Mouse (Mus musculus) megakaryocyte, embryonic 14.5 days (primary cell): ENCODE results near the gene Ovca2. TPM values are rescaled to one million over a fixed set of nuclear protein-coding genes. Genes with fewer than 3 reads are reported as not detected.
A peak's percentile ranks its signal among the peaks of the same experiment; 100 is the strongest.

ENCODE experiments used
- H3K27me3 ChIP-seq: replicated peaks from 2 replicates; pipeline ENCODE3; 2012; ENCODE audit warnings: inconsistent platforms
- H3K36me3 ChIP-seq: replicated peaks from 2 replicates; pipeline ENCODE3; 2012; ENCODE audit warnings: low read length, inconsistent platforms, mixed read lengths
- H3K4me1 ChIP-seq: 2 replicates; pipeline ENCODE4 v1.6.1; 2012; ENCODE audit warnings: inconsistent platforms
- H3K4me3 ChIP-seq: replicated peaks from 2 replicates; pipeline ENCODE3; 2012; ENCODE audit warnings: moderate library complexity, mild to moderate bottlenecking, inconsistent platforms
- H3K9me3 ChIP-seq: 2 replicates; pipeline ENCODE4 v1.6.1; 2012; ENCODE audit warnings: inconsistent platforms
- FLI1 ChIP-seq: IDR thresholded peaks from 2 replicates; pipeline ENCODE4 v1.6.1; 2012; ENCODE audit warnings: low read length, inconsistent platforms, mixed read lengths
- GATA1 ChIP-seq: IDR thresholded peaks from 3 replicates; pipeline ENCODE4 v1.6.1; 2012; ENCODE audit warnings: mixed read lengths, low read length, inconsistent platforms, borderline replicate concordance
- polyA plus RNA-seq: library from polyadenylated mRNA; stranded (reverse); fragments of >175 nt; gene quantifications from 2 replicates; pipeline ENCODE4 v1.2.3, GENCODE M21; 2012; ENCODE audit warnings: low replicate concordance; ENCODE audit not compliant: insufficient read depth

Ovca2 gene
- 1.1 and 4.0 TPM in 2 replicates for polyA plus RNA-seq

- H3K27me3 ChIP-seq, result peaks cover 5% of the 10 kb centered on the region
- peaks cover 57% of the 10 kb centered on the region for H3K36me3 ChIP-seq
- H3K4me3 ChIP-seq, result peak within 1 kb of the TSS; percentile 96
- H3K9me3 ChIP-seq, result no peaks in the 10 kb centered on the region
- H3K4me1 ChIP-seq, result peaks cover 26% of the 10 kb centered on the region
- TF ChIP-seq GATA1 (no peak), FLI1 (peak; percentile 87)
Observed at GRCm38 (mm10) chr11:75178672-75179208, at the start of gene Ovca2. Gene Ovca2 (minus strand): TSS chr11:75178835.

GRCm38 (mm10) chr11:75227632-75228031 lies 49.0 kb upstream of the Ovca2 start:
- Histone ChIP-seq H3K27me3 (peaks cover 65% of the 10 kb centered on the region), H3K9me3 (peaks cover 21% of the 10 kb centered on the region), H3K36me3 (no peaks in the 10 kb centered on the region), H3K4me1 (peaks cover 13% of the 10 kb centered on the region), H3K4me3 (no peak overlapping the region)
- TF ChIP-seq FLI1, result no peak
- no peak for TF ChIP-seq GATA1

- no peaks in the 10 kb centered on the region for H3K36me3 ChIP-seq
- no peak for TF ChIP-seq FLI1
- H3K4me3 ChIP-seq, result no peak overlapping the region
- peaks cover 21% of the 10 kb centered on the region for H3K9me3 ChIP-seq
- H3K27me3 ChIP-seq, result peaks cover 59% of the 10 kb centered on the region
- H3K4me1 ChIP-seq, result peaks cover 15% of the 10 kb centered on the region
Observed at GRCm38 (mm10) chr11:75224835-75225234, 46.2 kb upstream of the Ovca2 start.

GRCm38 (mm10) chr11:75224062-75224461 lies 45.4 kb upstream of the Ovca2 start:
- Histone ChIP-seq H3K4me3 (no peak overlapping the region), H3K36me3 (no peaks in the 10 kb centered on the region), H3K27me3 (peaks cover 57% of the 10 kb centered on the region), H3K4me1 (peaks cover 15% of the 10 kb centered on the region), H3K9me3 (peaks cover 21% of the 10 kb centered on the region)
- TF ChIP-seq GATA1 (no peak), FLI1 (no peak)

- Histone ChIP-seq H3K36me3 (no peaks in the 10 kb centered on the region), H3K4me3 (no peak overlapping the region), H3K27me3 (peaks cover 45% of the 10 kb centered on the region), H3K9me3 (peaks cover 16% of the 10 kb centered on the region), H3K4me1 (peaks cover 11% of the 10 kb centered on the region)
- no peak for TF ChIP-seq GATA1
- TF ChIP-seq FLI1, result no peak
Observed at GRCm38 (mm10) chr11:75220517-75221145, 42.0 kb upstream of the Ovca2 start.

- Histone ChIP-seq H3K27me3 (peaks cover 44% of the 10 kb centered on the region), H3K4me3 (no peak overlapping the region), H3K36me3 (no peaks in the 10 kb centered on the region), H3K4me1 (peaks cover 11% of the 10 kb centered on the region), H3K9me3 (peaks cover 13% of the 10 kb centered on the region)
- TF ChIP-seq FLI1 (no peak), GATA1 (no peak)
Observed at GRCm38 (mm10) chr11:75220115-75220514, 41.5 kb upstream of the Ovca2 start.

GRCm38 (mm10) chr11:75214081-75214950 lies 35.7 kb upstream of the Ovca2 start:
- Histone ChIP-seq H3K36me3 (no peaks in the 10 kb centered on the region), H3K27me3 (peaks cover 45% of the 10 kb centered on the region), H3K4me1 (peaks cover 39% of the 10 kb centered on the region), H3K9me3 (0 out of 2 replicates have a peak, but pooled peaks cover 3% of the 10 kb centered on the region), H3K4me3 (no peak overlapping the region)
- no peak for TF ChIP-seq GATA1
- no peak for TF ChIP-seq FLI1

- Histone ChIP-seq H3K9me3 (0 out of 2 replicates have a peak, but pooled peaks cover 3% of the 10 kb centered on the region), H3K4me3 (no peak overlapping the region), H3K4me1 (peaks cover 45% of the 10 kb centered on the region), H3K36me3 (no peaks in the 10 kb centered on the region), H3K27me3 (peaks cover 45% of the 10 kb centered on the region)
- TF ChIP-seq FLI1 (no peak), GATA1 (no peak)
Observed at GRCm38 (mm10) chr11:75213372-75214080, 34.9 kb upstream of the Ovca2 start.

GRCm38 (mm10) chr11:75212876-75213275 lies 34.2 kb upstream of the Ovca2 start:
- no peak overlapping the region for H3K4me3 ChIP-seq
- TF ChIP-seq GATA1, result no peak
- no peak for TF ChIP-seq FLI1
- peaks cover 45% of the 10 kb centered on the region for H3K4me1 ChIP-seq
- H3K36me3 ChIP-seq, result no peaks in the 10 kb centered on the region
- peaks cover 44% of the 10 kb centered on the region for H3K27me3 ChIP-seq
- 0 out of 2 replicates have a peak, but pooled peaks cover 3% of the 10 kb centered on the region for H3K9me3 ChIP-seq
